Mouse (Mus musculus) T-helper 1 cell (primary cell): ENCODE data around the gene 4933424G06Rik.
"Not testable (repeated sequence)": the region's sequence is repeated elsewhere in the genome, so short reads cannot be mapped to it uniquely, and the experiment has no call there.

Source experiments
- in situ Hi-C: fragments of 300-600 bp; cut with MboI, MseI; formaldehyde crosslinking; loops from one replicate; pipeline ENCODE4 v1.15.1; 2025; ENCODE audit warnings: high pct_unique_total_duplicates

The 4933424G06Rik gene

DNA sequence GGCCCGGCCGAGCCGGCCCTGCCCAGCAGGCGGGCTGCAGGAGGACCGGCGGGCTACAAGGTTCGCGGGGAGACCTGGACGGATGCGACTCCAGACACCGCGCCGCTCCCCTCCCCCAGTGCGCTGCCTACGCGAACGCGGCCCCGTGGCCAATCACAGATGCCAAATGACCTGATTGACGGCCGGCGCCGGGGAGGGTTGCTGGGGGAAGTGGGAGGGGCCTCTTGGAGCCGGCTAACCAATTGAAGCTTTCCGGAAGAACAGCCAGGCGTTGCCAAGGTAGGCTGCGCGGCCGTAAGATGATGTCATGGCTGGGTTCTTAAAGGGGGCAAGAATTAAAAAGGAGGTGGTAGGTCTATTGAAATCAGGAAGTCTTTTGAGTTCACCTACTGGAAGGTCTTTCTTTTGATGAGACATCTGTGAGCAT is at the start of gene 4933424G06Rik:
Gene 4933424G06Rik, plus strand, starts transcription at position 296 of the 427 bp plus-strand sequence.
- in situ Hi-C loops: no loop called here

DNA sequence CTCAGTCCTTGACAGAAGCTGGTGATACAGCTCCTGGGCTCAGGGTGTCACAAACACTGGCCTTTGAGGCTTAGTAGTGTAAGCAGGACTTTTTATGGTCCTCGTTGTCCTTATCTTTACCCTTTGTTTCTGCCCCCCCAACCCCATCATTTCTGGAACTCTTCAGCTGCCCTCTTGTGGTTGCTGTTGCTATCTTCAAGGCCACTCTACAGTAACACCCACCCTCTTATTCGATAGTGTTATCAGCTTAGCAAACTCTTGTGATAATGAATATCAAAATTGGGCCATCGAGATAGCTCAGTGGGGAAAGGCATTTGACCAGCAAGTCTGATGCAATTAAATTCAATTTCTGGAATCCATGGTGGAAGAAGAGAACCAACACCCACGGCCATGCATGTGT is 45.5 kb upstream of the 4933424G06Rik start:
- in situ Hi-C loops: no loop called here

DNA sequence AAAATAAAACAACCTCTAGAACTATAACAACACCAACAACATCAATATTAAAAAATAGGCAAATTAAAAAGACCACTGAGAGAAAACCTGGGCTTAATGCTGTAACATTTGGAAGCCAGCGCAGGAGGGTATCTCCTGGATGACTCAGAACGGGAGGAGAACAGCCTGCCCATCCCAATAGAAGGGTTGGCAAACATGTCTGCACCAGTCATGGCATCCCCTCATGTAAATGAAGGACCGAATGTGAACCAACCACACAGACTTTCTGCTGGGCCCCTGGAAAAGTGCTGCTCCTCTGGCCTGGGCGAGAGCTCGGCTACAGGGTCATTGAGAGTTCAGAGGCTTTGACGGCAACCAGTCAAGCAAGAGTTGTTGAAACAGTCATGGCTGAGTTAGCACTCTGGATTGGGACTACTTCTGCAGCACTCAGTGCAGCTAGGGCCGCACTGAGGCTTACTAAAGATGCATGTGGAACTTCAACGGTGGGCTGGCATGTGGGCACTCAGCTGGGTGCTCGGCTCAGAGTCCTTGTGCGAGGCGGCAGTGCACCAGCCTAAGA is 44.7 kb upstream of the 4933424G06Rik start:
- in situ Hi-C loops: no loop called here

DNA sequence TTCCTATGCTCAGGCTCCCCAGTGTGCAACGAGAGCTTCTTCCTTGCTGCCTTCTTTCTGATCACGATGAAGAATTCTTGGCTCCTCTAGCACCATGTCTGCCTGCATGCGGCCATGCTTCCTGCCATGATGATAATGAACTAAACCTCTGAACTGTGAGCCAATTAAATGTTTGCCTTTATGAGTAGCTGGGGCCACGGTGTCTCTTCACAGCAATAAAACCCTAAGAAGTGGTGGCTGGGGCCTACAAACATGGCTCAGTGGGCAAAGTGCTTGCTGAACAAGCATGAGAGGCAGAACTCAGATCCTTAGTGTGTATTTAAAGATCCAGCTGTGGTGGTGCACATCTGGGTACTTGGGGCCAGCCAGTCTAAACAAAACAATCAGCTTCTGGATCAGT is 44.0 kb upstream of the 4933424G06Rik start:
- in situ Hi-C loops: no loop called here

DNA sequence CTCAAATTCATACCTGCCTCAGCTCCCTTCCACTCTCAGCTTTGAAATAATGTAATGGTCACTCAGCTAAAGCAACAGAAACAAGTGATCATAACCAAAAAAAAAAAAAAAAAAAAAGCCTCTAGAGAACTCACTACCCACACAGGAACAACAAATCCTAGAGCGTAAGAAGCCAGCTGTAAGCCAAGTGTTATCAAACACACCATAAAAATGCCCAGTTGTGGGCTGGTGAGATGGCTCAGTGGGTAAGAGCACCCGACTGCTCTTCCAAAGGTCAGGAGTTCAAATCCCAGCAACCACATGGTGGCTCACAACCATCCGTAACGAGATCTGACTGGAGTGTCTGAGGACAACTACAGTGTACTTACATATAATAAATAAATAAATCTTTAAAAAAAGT is 41.9 kb upstream of the 4933424G06Rik start:
- in situ Hi-C loops: not testable (repeated sequence)

DNA sequence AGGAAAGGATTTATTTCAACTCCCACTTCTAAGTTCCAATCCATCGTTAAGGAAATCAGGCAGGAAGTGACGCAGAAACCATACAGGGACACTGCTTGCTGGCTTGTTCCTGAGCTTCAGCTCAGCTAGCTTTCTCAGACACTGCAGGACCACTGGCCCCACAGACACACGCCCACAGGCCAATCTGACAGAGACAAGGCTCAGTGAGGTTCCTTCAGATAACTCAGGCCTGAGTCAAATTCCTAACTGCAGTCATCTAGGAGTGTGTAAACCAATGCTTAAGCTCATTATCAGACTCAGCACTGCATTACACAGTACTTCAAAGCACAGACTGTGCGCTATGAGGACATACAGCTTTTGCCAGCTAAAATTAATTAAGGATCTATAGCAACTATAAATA is 39.7 kb upstream of the 4933424G06Rik start:
- in situ Hi-C loops: no loop called here

DNA sequence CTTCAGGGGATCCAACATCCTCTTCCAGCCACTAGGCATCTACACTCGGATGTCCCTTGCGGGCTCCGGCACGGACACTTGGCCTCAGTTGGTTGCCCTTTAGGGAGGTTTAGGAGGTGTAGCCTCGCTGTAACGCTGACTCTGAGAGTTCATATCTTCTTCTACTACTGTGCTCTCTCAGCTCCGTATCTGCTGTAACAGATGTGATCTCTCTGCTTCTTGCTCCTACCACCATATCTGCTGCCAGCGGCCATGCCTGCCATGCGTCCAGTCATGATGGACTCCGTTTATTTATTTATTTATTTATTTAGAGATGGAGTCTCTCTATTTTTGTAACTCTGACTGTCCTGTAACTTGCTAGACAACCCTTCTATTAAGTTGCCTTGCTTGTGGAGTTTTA is 38.7 kb upstream of the 4933424G06Rik start:
- in situ Hi-C loops: no loop called here

DNA sequence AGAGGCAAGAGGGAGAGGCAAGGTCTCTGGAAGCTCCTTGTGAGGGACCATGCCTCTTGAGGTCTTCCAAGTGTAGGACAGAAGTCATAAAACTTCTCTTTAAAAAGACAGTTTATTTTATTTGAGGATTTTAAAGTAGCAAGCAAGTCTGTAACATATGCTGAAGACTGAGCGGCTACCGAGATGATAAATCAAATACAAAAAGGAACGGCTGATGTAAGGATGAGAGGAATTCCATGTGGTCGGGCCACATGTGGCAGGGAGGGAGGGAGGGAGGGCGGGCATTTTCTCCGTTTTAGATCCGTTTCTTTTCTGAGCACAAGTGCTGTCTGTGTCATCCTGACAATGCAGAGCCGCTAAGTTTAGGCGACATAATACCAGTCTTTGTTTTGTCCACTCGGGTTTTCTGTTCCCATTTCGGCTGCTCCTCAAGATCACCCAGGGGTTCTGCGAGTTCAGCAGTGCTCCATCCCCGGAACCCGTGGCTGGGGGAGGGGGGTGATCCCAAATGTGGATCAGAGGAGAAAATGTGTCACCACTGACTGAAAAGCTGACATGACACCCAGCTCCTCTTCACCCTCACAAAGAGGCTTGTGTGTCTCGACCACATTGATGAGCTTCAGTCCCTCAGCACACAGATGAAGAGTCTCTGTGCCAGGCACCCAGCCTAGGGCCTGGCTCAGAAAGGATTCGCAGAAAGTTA is 37.1 kb upstream of the 4933424G06Rik start:
- in situ Hi-C loops: no loop called here

DNA sequence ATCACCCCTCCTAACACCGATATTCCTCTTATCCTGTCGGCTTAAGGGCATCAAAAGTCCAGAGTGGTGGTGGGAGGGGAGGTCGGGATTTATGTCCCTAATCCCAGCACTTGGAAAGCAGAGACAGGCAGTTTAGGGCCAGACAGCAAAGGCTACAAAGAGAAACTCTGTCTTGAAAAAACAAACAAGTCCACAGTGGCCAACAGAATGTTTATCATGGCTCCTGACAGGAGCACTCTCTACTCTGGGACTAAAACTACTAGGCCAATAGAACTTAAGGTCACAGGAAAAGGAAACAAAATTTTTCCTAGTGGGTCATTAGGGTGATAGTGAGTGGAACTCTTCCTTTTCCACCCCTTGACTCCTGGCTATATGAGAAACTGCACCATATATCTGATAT is 35.0 kb upstream of the 4933424G06Rik start:
- in situ Hi-C loops: no loop called here

DNA sequence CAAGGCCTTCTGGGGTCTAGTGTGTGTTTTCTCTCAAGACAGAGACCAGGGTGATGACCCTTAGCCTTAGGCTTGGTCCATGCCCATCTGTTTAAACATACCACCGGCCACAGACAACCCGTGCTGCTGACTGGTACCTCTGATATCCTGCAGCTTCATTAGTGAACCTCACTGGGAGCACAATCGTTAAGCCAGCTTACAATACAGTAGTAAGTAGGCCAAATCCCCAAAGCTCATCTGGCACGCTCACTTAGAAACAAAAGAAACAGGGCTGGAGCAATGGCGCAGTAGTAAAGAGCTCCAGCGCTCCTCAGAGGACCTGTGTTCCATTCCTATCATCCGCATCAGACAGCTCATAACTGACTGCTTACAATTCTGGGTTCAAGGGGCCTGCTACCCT is 29.1 kb upstream of the 4933424G06Rik start:
- in situ Hi-C loops: loop anchor here (5.0 kb wide), 1 partner anchor 129 kb away; no protein-coding TSS in a partner anchor

DNA sequence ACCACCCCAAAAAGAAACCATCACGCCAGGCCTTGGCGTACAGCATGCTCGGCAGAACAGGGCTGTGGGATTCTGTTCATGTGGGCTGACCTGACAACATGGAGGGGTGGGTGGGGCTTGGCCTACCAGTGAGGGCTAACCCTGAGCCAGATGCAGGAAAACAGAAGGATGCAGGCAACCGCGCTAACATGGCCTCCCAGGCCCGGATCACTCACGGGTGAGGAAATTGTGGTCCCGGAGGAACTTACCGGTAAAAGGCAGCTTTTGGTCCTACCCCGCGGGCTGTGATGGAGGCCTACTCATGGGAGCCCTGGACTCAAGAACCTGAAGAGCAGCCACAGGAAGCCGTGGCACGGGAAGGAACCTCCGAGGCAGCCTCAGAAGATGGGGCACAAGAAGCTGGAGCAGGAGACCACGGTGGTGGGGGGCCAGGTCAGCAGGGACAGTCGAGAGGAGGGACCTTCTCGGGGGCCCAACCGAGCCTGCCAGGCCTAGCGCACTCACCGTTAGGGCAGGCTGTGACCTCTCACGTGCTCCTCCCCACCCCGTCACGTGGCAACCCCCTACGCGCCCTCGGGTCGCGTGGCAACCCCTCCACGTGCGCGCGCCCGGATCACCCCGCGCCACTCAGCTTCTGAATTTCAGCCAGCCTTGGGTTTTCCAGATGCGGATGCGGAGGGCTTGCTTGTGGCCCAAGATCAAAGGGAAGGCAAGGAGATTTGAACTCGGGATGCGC is 27.2 kb upstream of the 4933424G06Rik start, which contains the start of gene Fam178b:
Gene Fam178b, minus strand, starts transcription at position 564 of the 736 bp plus-strand sequence.
- in situ Hi-C loops: loop anchor here (5.0 kb wide), 1 partner anchor 130 kb away; no protein-coding TSS in a partner anchor

DNA sequence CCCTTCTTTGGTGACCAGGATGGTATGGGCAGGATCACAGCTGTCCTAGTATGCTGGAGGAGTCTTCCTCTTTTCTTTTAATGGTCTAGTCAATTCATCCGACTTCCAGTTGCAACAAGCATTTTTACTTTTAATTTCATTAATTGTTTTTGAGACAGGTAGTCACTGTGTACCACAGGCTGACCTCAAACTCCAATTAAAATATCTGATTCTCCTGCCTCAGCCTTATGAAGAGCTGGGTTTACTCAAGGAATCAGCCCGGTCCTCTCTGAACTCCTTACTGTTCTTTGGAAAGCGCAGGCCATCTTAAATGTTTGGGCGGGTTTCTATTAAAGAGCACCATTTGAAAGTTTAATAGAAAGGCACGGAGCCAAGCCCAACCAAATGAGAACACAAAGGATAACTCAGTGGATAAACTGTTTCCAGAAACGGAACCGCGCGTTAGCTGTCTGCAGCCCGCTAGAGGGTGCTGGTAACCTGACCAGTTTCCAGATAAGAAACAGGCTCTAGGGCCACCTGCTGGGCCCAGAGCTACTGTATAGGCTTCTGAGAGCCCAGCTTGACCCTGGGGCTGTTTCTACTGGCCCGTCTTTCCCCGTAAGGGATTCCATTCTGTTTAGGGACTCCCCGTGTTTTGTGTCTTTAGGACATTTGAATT is 26.0 kb upstream of the 4933424G06Rik start:
- in situ Hi-C loops: loop anchor here (5.0 kb wide), 1 partner anchor 132 kb away; no protein-coding TSS in a partner anchor

DNA sequence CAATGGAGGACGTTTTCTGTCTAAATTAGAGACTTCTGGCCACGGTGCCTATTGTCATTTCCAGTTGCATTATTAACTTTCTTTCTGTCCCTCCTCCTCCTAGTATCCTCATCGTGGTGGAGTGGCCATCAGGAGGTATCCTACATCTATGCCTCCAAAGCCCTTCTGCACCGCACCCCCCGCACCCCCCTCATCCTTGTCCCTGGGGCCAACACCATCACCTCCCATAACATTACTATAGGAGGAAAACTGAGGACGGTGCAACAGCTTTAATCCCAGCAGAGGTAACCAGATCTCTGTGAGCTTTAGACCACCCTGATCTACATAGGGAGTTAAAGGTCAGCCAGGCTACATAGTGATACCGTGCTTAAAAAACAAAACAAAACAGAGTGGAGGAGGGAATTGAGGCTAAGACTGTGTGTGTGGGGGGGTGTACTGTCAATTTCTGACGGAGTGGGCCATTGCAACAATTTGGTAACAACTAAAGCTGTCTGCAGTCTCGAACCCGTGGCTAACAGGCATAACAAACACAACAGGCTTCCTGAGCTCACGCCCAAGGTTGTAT is 19.2 kb upstream of the 4933424G06Rik start:
- in situ Hi-C loops: no loop called here

DNA sequence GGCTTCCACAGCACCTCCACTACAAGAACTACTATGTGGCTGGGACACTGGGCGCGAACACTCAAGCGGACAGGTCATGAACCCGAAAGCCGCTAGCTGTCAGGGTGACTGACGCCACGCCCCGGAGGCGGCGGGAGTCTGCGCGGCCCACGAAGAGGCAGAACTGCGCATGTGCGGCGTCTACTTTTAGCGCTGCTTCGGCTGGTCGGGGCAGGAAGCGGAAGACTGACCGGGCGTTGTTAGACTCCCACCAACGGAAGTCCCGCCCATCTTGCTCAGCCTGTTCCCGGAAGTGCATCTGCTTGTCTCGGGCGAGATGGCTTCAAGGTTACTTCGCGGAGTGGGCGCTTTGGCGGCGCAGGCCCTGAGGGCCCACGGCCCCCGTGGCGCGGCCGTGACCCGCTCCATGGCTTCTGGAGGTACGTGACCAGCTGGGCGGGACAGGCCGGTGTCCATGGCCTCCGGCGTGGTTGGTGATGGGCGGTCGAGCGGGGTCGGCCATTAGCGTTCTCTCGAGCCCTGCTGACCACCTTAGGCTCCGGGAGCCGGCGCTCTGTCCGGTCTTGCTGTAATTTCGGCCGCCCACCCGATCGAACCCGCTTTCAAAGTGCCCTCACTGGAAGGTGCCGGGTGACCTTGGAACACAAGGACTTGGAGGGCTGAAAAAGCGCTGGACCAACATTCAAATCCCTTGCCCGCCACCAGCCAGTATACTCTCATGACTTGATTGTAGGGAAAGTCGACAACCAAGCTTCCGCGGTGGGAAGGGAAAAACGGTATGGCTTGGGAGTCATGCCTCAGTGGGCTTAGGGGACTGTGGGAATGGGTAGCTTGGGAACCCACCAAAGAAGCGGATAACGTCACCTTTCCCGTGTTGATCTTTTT is 18.4 kb upstream of the 4933424G06Rik start, which contains the start of gene Cox5b:
Gene Cox5b, plus strand, starts transcription at position 179 of the 885 bp plus-strand sequence.
- in situ Hi-C loops: no loop called here

DNA sequence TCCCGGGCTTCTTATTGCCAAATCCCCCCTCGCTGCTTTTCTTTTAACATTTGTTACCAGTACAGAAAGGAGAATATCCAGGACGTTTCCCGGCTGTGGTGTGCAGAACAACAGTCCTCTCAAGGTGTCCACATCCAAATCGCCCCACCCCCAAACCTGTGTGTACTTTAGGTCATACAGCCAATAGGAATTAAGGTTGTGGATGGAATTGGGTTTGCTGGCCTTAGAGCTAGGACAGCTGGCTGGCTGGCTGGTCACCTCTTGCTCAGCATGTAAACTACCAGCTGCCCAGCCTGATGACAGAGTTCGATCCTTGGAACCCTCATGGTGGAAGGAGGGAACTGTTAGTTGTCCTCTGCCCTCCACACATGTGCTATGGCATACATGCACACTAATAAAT is 15.1 kb upstream of the 4933424G06Rik start:
- in situ Hi-C loops: no loop called here

DNA sequence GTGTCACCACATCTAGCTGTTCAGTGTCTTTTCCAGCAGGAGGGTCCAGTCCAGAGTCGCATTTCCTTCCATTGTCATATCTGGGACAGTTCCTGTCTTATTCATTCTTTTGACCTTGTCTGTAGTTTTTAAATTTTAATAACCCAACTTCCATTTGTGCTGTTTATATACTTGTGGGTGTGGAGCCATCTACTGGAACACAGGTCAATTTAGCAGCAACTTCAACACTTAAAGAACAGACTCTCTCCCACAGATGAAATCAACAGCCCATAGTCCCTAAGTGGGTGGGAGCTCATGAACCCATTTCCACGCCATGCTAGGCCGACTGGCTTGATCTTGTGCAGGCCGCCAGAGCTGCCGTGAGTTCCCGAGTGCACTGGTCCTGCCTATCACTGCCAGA is 13.5 kb upstream of the 4933424G06Rik start:
- in situ Hi-C loops: no loop called here

DNA sequence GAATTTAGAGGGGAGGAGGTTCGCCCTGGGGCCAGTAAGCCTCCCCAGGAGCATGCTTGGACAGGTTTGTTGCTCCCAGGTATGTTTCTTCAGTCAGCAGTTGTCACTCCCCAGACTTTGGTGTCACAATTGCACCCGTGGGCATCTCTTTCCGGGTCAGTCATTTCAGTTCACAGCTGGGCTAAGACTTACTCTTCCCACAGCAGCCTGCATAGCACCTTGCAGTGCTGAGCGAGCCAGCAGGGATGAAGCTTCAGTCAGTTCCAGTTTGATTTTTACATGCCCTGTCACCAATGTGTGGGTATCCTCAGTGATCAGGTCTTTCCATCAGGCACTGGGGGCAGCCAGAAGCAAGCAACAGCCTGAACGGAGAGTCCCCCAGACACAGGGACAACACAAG is 12.9 kb upstream of the 4933424G06Rik start:
- in situ Hi-C loops: no loop called here

DNA sequence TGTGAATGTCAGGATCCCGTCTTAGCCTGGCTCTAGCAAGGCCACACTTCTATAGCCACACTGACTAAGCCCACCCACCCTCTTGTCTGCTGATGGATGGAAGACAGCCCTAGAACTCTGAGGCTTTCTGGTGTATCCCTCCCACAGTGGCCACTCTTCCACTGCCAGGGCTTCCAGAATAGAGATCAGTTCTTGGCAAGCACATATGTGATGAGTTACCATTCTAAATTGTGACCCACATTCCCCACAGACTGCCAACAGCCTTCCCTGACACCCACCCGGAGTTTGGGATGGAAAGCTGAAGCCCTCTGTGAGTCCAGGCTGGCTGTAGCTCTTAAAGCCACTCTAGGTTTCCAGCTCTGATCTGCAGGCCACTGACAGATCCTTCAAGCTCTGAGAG is 2.8 kb upstream of the 4933424G06Rik start:
- in situ Hi-C loops: no loop called here

DNA sequence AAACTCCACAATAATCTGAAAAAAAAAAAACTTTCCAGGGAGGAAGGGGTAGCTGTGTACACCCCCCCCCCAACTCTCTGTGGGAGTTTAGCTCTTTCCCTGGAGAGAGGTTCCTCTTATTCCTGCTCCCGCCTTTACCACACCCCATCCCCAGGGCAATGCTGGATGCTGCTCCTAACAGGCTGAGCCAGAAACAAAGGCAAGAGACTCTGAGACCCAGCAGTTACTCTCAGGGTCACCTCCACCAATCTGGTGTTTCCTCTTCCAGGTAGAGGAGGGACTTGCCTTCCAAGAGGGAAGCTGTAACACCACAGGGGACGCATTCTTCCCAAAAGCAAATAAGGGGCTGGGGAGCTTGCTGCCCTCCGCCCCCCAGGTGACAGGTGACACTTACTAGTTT is 2.2 kb upstream of the 4933424G06Rik start:
- in situ Hi-C loops: no loop called here

DNA sequence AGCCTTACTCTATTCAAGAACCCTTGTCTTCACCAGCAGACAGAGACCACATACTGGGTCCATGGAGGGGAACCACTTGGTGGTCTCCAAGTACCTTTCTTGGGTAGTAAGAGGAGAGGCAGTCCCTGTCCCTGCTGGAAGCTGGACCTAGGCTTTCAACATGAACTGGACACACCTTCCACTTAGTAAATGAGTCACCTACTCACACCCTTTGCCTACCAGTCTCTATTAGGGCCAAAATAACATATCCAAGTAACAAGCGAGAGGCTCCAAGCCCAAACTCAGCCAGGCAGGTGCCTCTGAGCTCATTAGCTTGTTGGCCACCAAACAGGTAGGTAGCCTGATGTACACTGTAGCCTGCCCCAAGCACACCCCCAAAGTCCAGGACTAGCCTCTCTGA is 1.3 kb upstream of the 4933424G06Rik start:
- in situ Hi-C loops: no loop called here
